Comparison of ENCODE assay signal across 13 mouse cellular contexts in the genomic region with DNA sequence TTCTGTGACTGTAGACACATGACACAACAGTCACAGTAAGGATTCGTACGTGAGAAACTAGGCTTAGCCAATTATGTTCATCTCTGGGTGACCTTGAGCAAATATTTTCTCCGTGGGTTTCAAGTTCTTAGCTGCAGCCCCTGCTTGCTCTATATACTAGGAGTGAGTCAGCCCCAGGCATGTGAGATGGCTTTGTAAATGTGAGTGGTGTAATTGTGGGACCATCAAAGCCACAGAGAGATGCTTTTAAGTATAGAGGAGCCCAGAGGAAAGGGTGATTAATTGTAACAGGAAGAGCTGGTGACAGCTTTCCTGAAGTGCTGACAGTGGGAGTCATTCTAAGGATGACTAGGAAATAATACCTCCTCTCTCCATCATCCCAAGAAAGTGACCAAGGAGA.
A peak's percentile ranks its signal among the peaks of the same experiment; 100 is the strongest.
DNase-seq lines count a peak whose midpoint lies in the region; ATAC-seq lines count a peak whose summit lies in the region.
"Had no signal": no experiment of that assay in that cellular context is flagged by ENCODE, and none has a peak within 500 bp of the region (broad histone marks: within the 10 kb centered on the region; RNA-seq: fewer than 3 reads in every experiment).

No protein-coding gene starts in this region.

- no peaks in the 10 kb centered on the region for H3K36me3 ChIP-seq in heart, embryonic 15.5 days
- H3K36me3 ChIP-seq in midbrain, embryonic 13.5 days = peaks cover 11% of the 10 kb centered on the region
- peaks cover 66% of the 10 kb centered on the region for H3K36me3 ChIP-seq in midbrain, embryonic 10.5 days
- peaks cover 13% of the 10 kb centered on the region; the same call in 1 of the 2 replicates for H3K36me3 ChIP-seq in hindbrain, embryonic 14.5 days (replicated peaks; ENCODE audit: control insufficient read depth, insufficient read depth)
- no peaks in the 10 kb centered on the region for H3K36me3 ChIP-seq in stomach, embryonic 15.5 days

- ATAC-seq in heart, embryonic 15.5 days (replicated peaks; ENCODE audit: insufficient number of reproducible peaks, insufficient read depth, low FRiP score, low read depth) = no peak
- no peak; the same call in 1 of the 2 replicates for ATAC-seq in midbrain, embryonic 13.5 days
- ATAC-seq in hindbrain, embryonic 14.5 days (ENCODE audit: low FRiP score) = no peak
- no peak; the same call in 1 of the 2 replicates for ATAC-seq in stomach, embryonic 15.5 days (ENCODE audit: insufficient read depth, low FRiP score, low read depth)
- ATAC-seq: intestine, postnatal 0 days had no signal

- no peak for DNase-seq in heart, postnatal 4 days
- no peak for DNase-seq in midbrain, embryonic 10.5 days (ENCODE audit: low spot score)
- DNase-seq in hindbrain, embryonic 14.5 days (ENCODE audit: low spot score) = no peak
- no peak for DNase-seq in ovary, postnatal 14 days (ENCODE audit: low spot score)
- no peak for DNase-seq in left cerebral cortex, adult 9 months (ENCODE audit: low spot score in 2 of 2)
- DNase-seq: cerebellum, adult 11 months; liver; thymus, adult 2 months had no signal

- peaks cover 24% of the 10 kb centered on the region for H3K4me1 ChIP-seq in heart, embryonic 15.5 days (replicated peaks)
- H3K4me1 ChIP-seq in midbrain, embryonic 13.5 days (replicated peaks) = peaks cover 33% of the 10 kb centered on the region
- H3K4me1 ChIP-seq in midbrain, embryonic 10.5 days = peaks cover 22% of the 10 kb centered on the region
- H3K4me1 ChIP-seq in hindbrain, embryonic 14.5 days (replicated peaks; ENCODE audit: control insufficient read depth, insufficient read depth, low read length) = peaks cover 32% of the 10 kb centered on the region
- peaks cover 12% of the 10 kb centered on the region; the same call in 1 of the 2 replicates for H3K4me1 ChIP-seq in stomach, embryonic 15.5 days

- H3K4me2 ChIP-seq in heart, embryonic 15.5 days = no peak overlapping the region
- H3K4me2 ChIP-seq in midbrain, embryonic 13.5 days (replicated peaks) = no peak overlapping the region
- H3K4me2 ChIP-seq in hindbrain, embryonic 14.5 days (replicated peaks) = no peak overlapping the region
- no peak overlapping the region for H3K4me2 ChIP-seq in stomach, embryonic 15.5 days

- H3K27me3 ChIP-seq in heart, embryonic 15.5 days = no peaks in the 10 kb centered on the region
- H3K27me3 ChIP-seq in midbrain, embryonic 13.5 days = no peaks in the 10 kb centered on the region
- no peaks in the 10 kb centered on the region for H3K27me3 ChIP-seq in midbrain, embryonic 10.5 days (ENCODE audit: low read depth, poor library complexity, severe bottlenecking)
- no peaks in the 10 kb centered on the region for H3K27me3 ChIP-seq in hindbrain, embryonic 14.5 days (ENCODE audit: control insufficient read depth, insufficient read depth, low read length)
- no peaks in the 10 kb centered on the region for H3K27me3 ChIP-seq in stomach, embryonic 15.5 days (replicated peaks)

- H3K9ac ChIP-seq in heart, embryonic 15.5 days = no peak overlapping the region
- no peak overlapping the region for H3K9ac ChIP-seq in midbrain, embryonic 13.5 days (replicated peaks)
- peak overlapping the region; percentile 37; the same call in 1 of the 2 replicates for H3K9ac ChIP-seq in hindbrain, embryonic 14.5 days
- H3K9ac ChIP-seq in stomach, embryonic 15.5 days = no peak overlapping the region

- 0 out of 2 replicates have a peak overlapping the region, but pooled peaks have one; percentile 13 for H3K27ac ChIP-seq in heart, embryonic 15.5 days
- peak overlapping the region; percentile 59 for H3K27ac ChIP-seq in midbrain, embryonic 13.5 days
- H3K27ac ChIP-seq in midbrain, embryonic 10.5 days (replicated peaks) = no peak overlapping the region
- peak overlapping the region; percentile 49; the same call in 1 of the 2 replicates for H3K27ac ChIP-seq in hindbrain, embryonic 14.5 days
- H3K27ac ChIP-seq in stomach, embryonic 15.5 days = peak overlapping the region; percentile 40; the same call in 1 of the 2 replicates
- H3K27ac ChIP-seq: heart, adult 2 months had no signal

- WGBS in heart, embryonic 15.5 days = 53% methylated on average over 3 of the region's 3 CpGs
- WGBS in midbrain, embryonic 13.5 days = 58% methylated on average over 3 of the region's 3 CpGs
- WGBS in midbrain, embryonic 10.5 days = 88% methylated on average over 3 of the region's 3 CpGs
- 27% methylated on average over 3 of the region's 3 CpGs for WGBS in hindbrain, embryonic 14.5 days
- WGBS in stomach, embryonic 15.5 days = 52% methylated on average over 3 of the region's 3 CpGs

- H3K4me3 ChIP-seq in heart, embryonic 15.5 days = no peak overlapping the region
- no peak overlapping the region for H3K4me3 ChIP-seq in midbrain, embryonic 13.5 days (replicated peaks)
- H3K4me3 ChIP-seq in midbrain, embryonic 10.5 days = no peak overlapping the region
- H3K4me3 ChIP-seq in hindbrain, embryonic 14.5 days (replicated peaks; ENCODE audit: low read length) = no peak overlapping the region
- no peak overlapping the region for H3K4me3 ChIP-seq in stomach, embryonic 15.5 days (replicated peaks)
- H3K4me3 ChIP-seq: heart, adult 2 months had no signal

- H3K9me3 ChIP-seq in heart, embryonic 15.5 days (replicated peaks) = no peaks in the 10 kb centered on the region
- no peaks in the 10 kb centered on the region for H3K9me3 ChIP-seq in midbrain, embryonic 13.5 days
- H3K9me3 ChIP-seq in midbrain, embryonic 10.5 days (replicated peaks) = 0 out of 2 replicates have a peak, but pooled peaks cover 3% of the 10 kb centered on the region
- no peaks in the 10 kb centered on the region for H3K9me3 ChIP-seq in hindbrain, embryonic 14.5 days (ENCODE audit: control insufficient read depth, low read length)
- no peaks in the 10 kb centered on the region for H3K9me3 ChIP-seq in stomach, embryonic 15.5 days
